Mouse (Mus musculus) cerebellum, adult 11-12 months (tissue): ENCODE measurements around the gene Ldah.
A peak's percentile ranks its signal among the peaks of the same experiment; 100 is the strongest.

ENCODE experiments used
- DNase-seq: peaks from one replicate; pipeline ENCODE4 v3.0.0; 2022

Ldah gene

GRCm38 (mm10) chr12:8287970-8288369, 80.1 kb downstream of the Ldah start:
- no peak for DNase-seq

GRCm38 (mm10) chr12:8289099-8289498, 81.2 kb downstream of the Ldah start:
- no peak for DNase-seq

- DNase-seq, result no peak
These were observed 81.6 kb downstream of the Ldah start for GRCm38 (mm10) chr12:8289499-8289898.

- peak; percentile 58 for DNase-seq
These were observed 83.4 kb downstream of the Ldah start for GRCm38 (mm10) chr12:8291157-8291853.

GRCm38 (mm10) chr12:8295307-8295913, 87.5 kb downstream of the Ldah start:
- no peak for DNase-seq

- no peak for DNase-seq
These were observed 88.2 kb downstream of the Ldah start for GRCm38 (mm10) chr12:8296154-8296553.

GRCm38 (mm10) chr12:8297586-8298214, 89.8 kb downstream of the Ldah start:
- no peak for DNase-seq

- DNase-seq, result no peak
These were observed 90.6 kb downstream of the Ldah start for GRCm38 (mm10) chr12:8298361-8299142.

- DNase-seq, result no peak
These were observed 91.5 kb downstream of the Ldah start for GRCm38 (mm10) chr12:8299143-8300110.

- no peak for DNase-seq
These were observed 92.2 kb downstream of the Ldah start for GRCm38 (mm10) chr12:8300111-8300480.

- no peak for DNase-seq
These were observed 92.6 kb downstream of the Ldah start for GRCm38 (mm10) chr12:8300521-8300920.

- no peak for DNase-seq
These were observed 93.3 kb downstream of the Ldah start for GRCm38 (mm10) chr12:8301011-8301814.

- DNase-seq, result no peak
These were observed 94.0 kb downstream of the Ldah start, which contains the start of gene Gdf7 for GRCm38 (mm10) chr12:8301841-8302431. TSS of gene Gdf7 (minus strand) at chr12:8301954.

GRCm38 (mm10) chr12:8305258-8305657, 97.4 kb downstream of the Ldah start:
- no peak for DNase-seq

GRCm38 (mm10) chr12:8306432-8306831, 98.5 kb downstream of the Ldah start:
- peak; percentile 51 for DNase-seq

GRCm38 (mm10) chr12:8306910-8307309, 99.0 kb downstream of the Ldah start:
- no peak for DNase-seq

GRCm38 (mm10) chr12:8310992-8311391, 103.1 kb downstream of the Ldah start:
- no peak for DNase-seq

GRCm38 (mm10) chr12:8312266-8312665, 104.4 kb downstream of the Ldah start:
- DNase-seq, result no peak

- DNase-seq, result peak; percentile 81
These were observed 105.4 kb downstream of the Ldah start, which contains the start of gene Hs1bp3 for GRCm38 (mm10) chr12:8313270-8313771. TSS of gene Hs1bp3 (plus strand) at chr12:8313432.

- no peak for DNase-seq
These were observed 105.9 kb downstream of the Ldah start for GRCm38 (mm10) chr12:8313773-8314172.

- DNase-seq, result no peak
These were observed 108.6 kb downstream of the Ldah start for GRCm38 (mm10) chr12:8316541-8316940.
